Mouse (Mus musculus): ENCODE data around the gene Wdr18.

The Wdr18 gene

GRCm38 (mm10) chr10:79977324-79977723 is 17.4 kb downstream of the Wdr18 start:
- no peak for DNase-seq

DNA sequence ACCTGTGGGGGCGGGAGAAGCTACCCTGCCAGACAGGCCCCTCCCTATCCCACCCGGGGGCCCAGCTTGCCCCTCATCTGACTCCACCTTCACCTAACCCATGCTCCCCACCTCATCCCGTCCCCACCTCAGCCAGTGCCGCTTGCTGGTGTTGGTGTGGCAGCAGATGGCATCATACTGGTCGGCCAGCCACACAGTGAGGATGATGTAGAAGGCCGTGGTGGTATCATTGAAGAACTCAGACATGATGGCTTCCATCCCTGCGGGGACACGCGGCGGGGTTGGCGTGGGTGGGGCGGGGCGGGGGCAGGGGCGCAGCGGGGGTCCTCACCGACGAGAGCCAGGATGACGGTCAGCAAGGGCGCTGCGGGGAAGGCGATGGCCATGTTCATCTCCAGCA is 18.1 kb downstream of the Wdr18 start:
- DNase-seq, result no peak

DNA sequence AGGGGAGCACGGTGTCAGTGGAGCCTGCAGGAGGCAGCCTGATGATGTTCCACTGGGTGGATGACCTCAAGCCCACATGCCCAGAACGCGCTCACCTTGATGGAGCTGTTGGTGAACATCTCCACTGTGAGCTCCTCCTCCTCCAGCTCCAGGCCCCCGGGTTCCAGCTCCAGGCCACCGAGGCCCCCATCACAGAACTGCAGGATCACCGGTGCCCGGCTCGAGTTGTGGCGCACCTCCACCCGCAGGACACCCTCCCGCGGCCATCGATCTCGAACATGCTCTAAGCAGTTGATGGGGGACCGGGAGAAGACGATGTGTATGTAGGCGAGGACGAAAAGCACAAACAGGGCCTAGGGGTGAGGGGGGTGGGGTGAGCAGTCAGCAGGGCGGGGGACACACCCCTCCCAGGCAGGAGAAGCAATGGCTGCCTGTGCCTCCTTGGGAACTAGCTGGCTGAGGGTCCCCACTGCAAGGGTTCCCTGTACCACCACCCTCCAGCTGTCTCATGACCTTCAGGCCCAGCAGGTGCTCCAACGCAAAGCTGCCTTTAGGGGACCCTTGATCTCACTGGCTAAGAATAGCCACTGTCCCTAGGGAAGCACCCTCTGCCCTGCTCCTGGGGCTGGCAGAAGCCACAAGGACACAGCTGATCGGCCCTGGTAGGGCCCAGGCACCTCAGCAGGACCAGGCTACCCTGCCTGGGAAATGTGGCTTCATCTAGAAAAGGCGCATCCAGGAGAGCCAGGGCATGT is 19.6 kb downstream of the Wdr18 start:
- no peak for DNase-seq

DNA sequence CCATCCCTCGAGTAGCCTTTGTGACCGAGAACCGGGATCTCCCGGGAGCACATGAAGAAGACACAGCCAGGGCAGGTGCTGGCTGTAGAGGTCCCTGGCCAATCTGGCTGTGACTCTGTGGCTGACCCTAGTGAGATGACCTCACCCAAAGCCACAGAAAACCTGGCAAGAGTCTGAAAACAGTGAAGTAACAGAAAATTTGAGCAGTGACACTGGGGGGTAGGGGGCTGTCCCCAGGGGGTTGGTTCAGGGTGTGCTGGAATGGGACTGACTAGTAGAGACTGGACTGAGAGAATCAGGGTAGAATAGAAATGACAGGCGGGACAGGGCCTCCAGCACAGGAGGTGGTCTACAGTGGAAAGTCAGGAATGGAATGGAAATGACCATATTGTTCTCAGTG is 23.3 kb downstream of the Wdr18 start:
- no peak for DNase-seq

GRCm38 (mm10) chr10:79983670-79984069 is 23.7 kb downstream of the Wdr18 start:
- DNase-seq, result peak; percentile 74 to 81

- peak; percentile 91 to 95 for DNase-seq
These were observed 24.4 kb downstream of the Wdr18 start, which contains the start of gene Tmem259 for GRCm38 (mm10) chr10:79984195-79984816. Tmem259 (minus strand) TSS chr10:79984330.

DNA sequence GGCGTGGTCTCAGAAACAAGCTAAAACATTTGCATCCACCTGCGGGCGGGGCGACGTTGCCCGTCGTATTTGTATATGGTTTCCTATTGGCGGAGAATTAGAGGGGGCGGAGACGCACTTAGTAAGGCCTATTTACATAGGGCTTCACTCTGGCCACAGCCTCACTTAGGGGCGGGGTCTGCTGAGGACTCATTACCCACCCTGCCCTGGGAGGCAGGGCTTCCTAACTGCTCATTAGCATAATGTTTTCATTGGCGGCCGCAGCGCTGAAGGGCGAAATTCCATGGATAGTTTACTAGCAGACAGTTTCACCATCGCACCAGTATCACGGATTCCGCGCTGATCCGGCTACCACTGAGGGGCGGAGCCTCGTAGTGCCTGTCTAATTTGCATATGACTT is 24.9 kb downstream of the Wdr18 start:
- peak; percentile 94 to 98 for DNase-seq

- peak; percentile 61 to 80 for DNase-seq
These were observed 25.6 kb downstream of the Wdr18 start for GRCm38 (mm10) chr10:79985334-79986231.

- DNase-seq, result peak in 1 of 2 experiments; percentile 39
These were observed 26.4 kb downstream of the Wdr18 start for GRCm38 (mm10) chr10:79986232-79986878.

- DNase-seq, result peak; percentile 94 to 96
These were observed 27.0 kb downstream of the Wdr18 start for GRCm38 (mm10) chr10:79986963-79987362.

GRCm38 (mm10) chr10:79987771-79988505 is 28.0 kb downstream of the Wdr18 start:
- peak in 1 of 2 experiments; percentile 44 for DNase-seq

- DNase-seq, result peak; percentile 81 to 88
These were observed 28.7 kb downstream of the Wdr18 start, which contains the start of gene Cnn2 for GRCm38 (mm10) chr10:79988506-79989271. Cnn2 (plus strand) TSS chr10:79988584.

DNA sequence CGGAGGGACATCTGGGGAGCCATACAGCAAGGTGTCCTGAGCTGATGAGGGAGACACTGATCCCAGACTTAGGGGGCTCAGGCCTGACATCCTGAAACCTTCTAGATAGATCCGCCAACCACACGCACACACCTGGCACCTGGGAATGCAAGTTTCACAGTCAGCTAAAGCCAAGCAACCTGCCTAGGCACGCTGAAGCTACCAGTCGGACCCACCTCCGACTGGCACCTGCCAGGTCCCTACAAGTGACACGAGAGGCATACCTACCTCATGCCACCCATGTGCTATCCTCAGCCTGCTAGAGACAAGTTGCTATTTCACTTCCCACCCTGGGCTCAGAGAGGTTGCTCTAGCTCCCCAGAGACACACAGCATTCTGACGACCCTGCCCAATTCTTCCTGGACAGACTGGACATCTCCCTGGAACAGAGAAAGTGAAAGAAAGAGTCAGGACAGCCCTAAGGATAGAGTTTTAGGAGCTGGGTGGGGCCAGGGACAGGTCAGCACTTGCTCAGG is 29.4 kb downstream of the Wdr18 start:
- DNase-seq, result no peak

GRCm38 (mm10) chr10:79989870-79990269 is 29.9 kb downstream of the Wdr18 start:
- DNase-seq, result peak; percentile 61 to 77

- DNase-seq, result no peak
These were observed 31.1 kb downstream of the Wdr18 start for GRCm38 (mm10) chr10:79991099-79991498.

DNA sequence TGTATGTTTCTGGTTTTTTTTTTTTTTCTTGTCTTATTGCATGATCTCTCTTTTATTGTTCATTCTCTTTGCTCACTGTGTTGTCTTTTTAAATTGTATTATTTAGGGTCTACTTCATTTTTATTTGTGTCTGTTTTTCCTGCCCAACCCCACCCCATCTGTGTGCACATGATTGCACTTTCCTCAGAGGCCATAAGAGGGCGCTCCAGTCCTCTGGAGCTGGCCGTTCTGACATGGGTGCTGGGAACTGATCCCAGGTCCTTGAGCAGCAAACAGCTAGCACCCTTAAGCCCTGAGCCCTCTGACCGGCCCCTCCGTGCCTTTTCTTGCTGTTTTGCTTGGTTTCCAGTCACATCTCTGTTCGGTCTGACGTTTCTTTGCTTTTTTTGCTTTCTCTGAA is 31.6 kb downstream of the Wdr18 start:
- no peak for DNase-seq

DNA sequence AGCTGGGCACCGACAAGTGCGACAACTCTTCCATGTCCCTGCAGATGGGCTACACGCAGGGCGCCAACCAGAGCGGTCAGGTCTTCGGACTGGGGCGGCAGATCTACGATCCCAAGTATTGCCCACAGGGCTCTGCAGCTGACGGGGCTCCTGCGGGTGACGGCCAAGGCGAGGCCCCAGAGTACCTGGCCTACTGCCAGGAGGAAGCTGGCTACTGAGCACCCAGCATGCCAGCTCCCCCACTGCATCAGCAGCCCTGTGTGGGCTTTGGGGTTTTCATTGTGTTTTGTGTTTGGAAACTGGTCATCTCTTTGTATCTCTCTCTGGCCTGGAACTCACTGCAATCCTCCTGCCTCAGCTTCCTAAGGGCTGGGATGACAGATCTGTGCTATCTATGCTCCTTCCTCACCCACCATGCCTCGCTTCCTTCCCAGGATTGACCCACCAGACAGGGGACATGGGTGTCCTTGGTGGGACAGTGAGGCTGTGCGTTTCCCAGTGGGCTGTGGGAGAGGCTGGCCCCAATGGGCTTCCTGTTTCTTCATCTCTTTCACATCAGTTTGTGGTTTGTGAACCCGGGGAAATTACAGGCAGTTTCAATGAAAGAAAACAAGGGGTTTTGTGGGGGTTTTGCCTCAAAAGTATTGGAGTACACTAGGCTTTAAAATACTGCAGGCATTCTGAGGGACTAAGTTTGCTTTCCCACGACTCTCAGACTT is 34.6 kb downstream of the Wdr18 start:
- DNase-seq, result peak; percentile 45 to 63

- no peak for DNase-seq
These were observed 35.7 kb downstream of the Wdr18 start for GRCm38 (mm10) chr10:79995636-79996035.

DNA sequence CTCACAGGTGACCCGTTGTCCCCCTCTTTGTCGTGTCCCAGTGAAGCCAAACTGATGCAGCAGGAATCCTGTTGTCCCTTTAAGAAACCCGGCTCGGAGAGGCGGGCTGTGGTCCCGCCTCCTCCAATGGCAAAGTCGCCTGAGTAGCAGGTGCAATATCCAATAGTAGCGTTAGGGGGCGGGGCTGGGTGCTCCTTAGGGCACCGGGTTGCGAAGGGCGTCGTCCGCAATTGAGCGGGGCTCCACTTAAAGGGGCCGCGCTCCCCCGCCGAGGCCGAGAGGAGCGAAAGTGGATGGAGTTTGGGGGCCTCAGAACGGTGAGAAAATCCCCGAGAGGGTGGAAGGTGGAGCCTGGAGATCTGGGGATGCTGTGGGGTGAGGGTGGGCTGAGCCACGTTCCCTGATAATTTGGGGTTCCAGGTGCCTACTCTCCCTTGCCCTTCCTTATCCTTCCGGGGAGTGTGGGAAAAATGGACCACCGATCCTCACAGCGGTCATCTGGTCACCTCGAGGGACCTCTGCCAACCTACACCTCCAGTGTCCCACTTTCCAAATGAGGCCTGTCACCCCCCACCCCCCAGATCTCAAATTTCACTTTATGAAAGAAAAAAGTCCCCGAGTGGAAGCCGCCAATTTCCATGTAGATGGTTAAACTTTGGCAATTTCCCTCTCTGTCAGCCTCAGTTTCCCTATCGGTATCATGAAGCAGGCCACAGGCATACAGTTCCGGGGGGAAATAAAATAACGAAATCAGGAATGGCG is 36.5 kb downstream of the Wdr18 start, which contains the start of gene Abca7:
Gene Abca7 (plus strand): TSS at position 223 of the 762 bp plus-strand sequence.
- peak; percentile 99 for DNase-seq

Data from kidney, postnatal 4 days (tissue).